ENCODE assay signal across 28 mouse cellular contexts in genomic region chr4:44049812-44050211, GRCm38 (mm10). TPM values are rescaled to one million over a fixed set of nuclear protein-coding genes. Genes with fewer than 3 reads are reported as not detected.
DNase-seq lines count a peak whose midpoint lies in the region; ATAC-seq and TF ChIP-seq lines count a peak whose summit lies in the region.
"Had no signal": no experiment of that assay in that cellular context is flagged by ENCODE, and none has a peak within 500 bp of the region (broad histone marks: within the 10 kb centered on the region; RNA-seq: fewer than 3 reads in every experiment).

No protein-coding gene starts in this region.

- TF ChIP-seq CTCF in lung, postnatal 0 days (IDR thresholded peaks at IDR 0.05) = no peak
- no peak for TF ChIP-seq CTCF in E14TG2a.4 (conservative IDR thresholded peaks at IDR 0.05; ENCODE audit: low read length)

- no peak for DNase-seq in lung, postnatal 0 days (ENCODE audit: low spot score)
- DNase-seq in lung, adult 18-20 months = no peak
- DNase-seq in ES-E14 (ENCODE audit: low read depth, low spot score) (peak; percentile 40), ZHBTc4 (ENCODE audit: low read depth, low spot score) (peak; percentile 92)
- DNase-seq in heart, postnatal 14 days = no peak
- no peak for DNase-seq in heart, adult 9 months (ENCODE audit: low spot score in 2 of 2)
- no peak for DNase-seq in cerebellum, adult 11 months
- DNase-seq: adrenal gland, adult 8-10 months; adrenal gland, postnatal 25 days; cerebellum, adult 18-20 months; cerebellum, adult 9-10 months; cerebellum, postnatal 25 days; forebrain, postnatal 0 days; gastrocnemius, postnatal 36 days; heart, adult 2 months; heart, postnatal 36 days had no signal

- no peak for TF ChIP-seq EP300 in lung, postnatal 0 days (IDR thresholded peaks at IDR 0.05)

- WGBS in lung, postnatal 0 days = 74% methylated on average over 5 of the region's 5 CpGs

- H3K27me3 ChIP-seq in lung, postnatal 0 days (replicated peaks; ENCODE audit: insufficient read depth, low read length) = no peaks in the 10 kb centered on the region
- no peaks in the 10 kb centered on the region for H3K27me3 ChIP-seq in E14TG2a.4 (ENCODE audit: insufficient read depth, low read length)
- H3K27me3 ChIP-seq: embryonic facial prominence, embryonic 12.5 days; embryonic facial prominence, embryonic 15.5 days; hindbrain, embryonic 13.5 days; intestine, embryonic 15.5 days; Patski had no signal

- no peak overlapping the region for H3K4me2 ChIP-seq in lung, postnatal 0 days (replicated peaks; ENCODE audit: low read depth, low read length)
- H3K4me2 ChIP-seq: embryonic facial prominence, embryonic 12.5 days; embryonic facial prominence, embryonic 15.5 days; heart, embryonic 11.5 days; hindbrain, embryonic 13.5 days; intestine, embryonic 15.5 days had no signal

- in situ Hi-C loops in ES-E14 (cut with MboI; ENCODE audit: low sequenced_read_pairs in 2 of 2, unreplicated experiment in 2 of 2) = no loop called here

- H3K9me3 ChIP-seq in lung, postnatal 0 days (ENCODE audit: low read length) = no peaks in the 10 kb centered on the region
- H3K9me3 ChIP-seq in E14TG2a.4 (ENCODE audit: low read length) = no peaks in the 10 kb centered on the region
- H3K9me3 ChIP-seq in ES-E14 (ENCODE audit: control insufficient read depth, insufficient read depth, low read depth, low read length) = no peaks in the 10 kb centered on the region
- H3K9me3 ChIP-seq: embryonic facial prominence, embryonic 12.5 days; embryonic facial prominence, embryonic 15.5 days; hindbrain, embryonic 10.5 days; hindbrain, embryonic 13.5 days; intestine, embryonic 15.5 days had no signal

- ATAC-seq in lung, postnatal 0 days = peak; percentile 46
- ATAC-seq: activated CD4-positive, CD25-positive, alpha-beta regulatory T cell, adult 4 months; CD4-positive, CD25-positive, alpha-beta regulatory T cell, adult 4 months; forebrain, embryonic 14.5 days; forebrain, postnatal 0 days; hindbrain, embryonic 16.5 days; intestine, embryonic 15.5 days; Patski had no signal

- no peak overlapping the region for H3K4me3 ChIP-seq in lung, postnatal 0 days (ENCODE audit: low read depth, low read length)
- H3K4me3 ChIP-seq in E14TG2a.4 (replicated peaks; ENCODE audit: low read length) (peak overlapping the region; percentile 76), ES-E14 (ENCODE audit: insufficient read depth in 1 of 2, low read depth in 1 of 2, low read length in 2 of 2, poor library complexity in 1 of 2, severe bottlenecking in 1 of 2) (peak overlapping the region; percentile 30 to 58)
- H3K4me3 ChIP-seq: embryonic facial prominence, embryonic 12.5 days; embryonic facial prominence, embryonic 15.5 days; heart, adult 2 months; hindbrain, embryonic 10.5 days; hindbrain, embryonic 13.5 days; intestine, embryonic 15.5 days had no signal

- H3K27ac ChIP-seq in lung, postnatal 0 days (ENCODE audit: low read length) = no peak overlapping the region
- no peak overlapping the region for H3K27ac ChIP-seq in ES-E14 (ENCODE audit: insufficient read depth, low read depth, low read length, poor library complexity, severe bottlenecking)
- H3K27ac ChIP-seq: embryonic facial prominence, embryonic 12.5 days; embryonic facial prominence, embryonic 15.5 days; heart, adult 2 months; hindbrain, embryonic 10.5 days; hindbrain, embryonic 13.5 days; intestine, embryonic 15.5 days had no signal

- H3K9ac ChIP-seq in lung, postnatal 0 days (replicated peaks; ENCODE audit: low read depth) = no peak overlapping the region
- H3K9ac ChIP-seq in ES-E14 (ENCODE audit: insufficient read depth, low read depth, low read length, poor library complexity, severe bottlenecking) = peak overlapping the region; percentile 46; the same call in 1 of the 2 replicates
- H3K9ac ChIP-seq: embryonic facial prominence, embryonic 12.5 days; embryonic facial prominence, embryonic 15.5 days; forebrain, postnatal 0 days; hindbrain, embryonic 13.5 days; intestine, embryonic 15.5 days had no signal

- H3K4me1 ChIP-seq in lung, postnatal 0 days (ENCODE audit: insufficient read depth, low read depth, low read length) = no peaks in the 10 kb centered on the region
- H3K4me1 ChIP-seq in E14TG2a.4 (replicated peaks; ENCODE audit: low read depth, low read length) (peaks cover 19% of the 10 kb centered on the region), ES-E14 (ENCODE audit: control insufficient read depth in 2 of 2, insufficient read depth in 2 of 2, low read length in 2 of 2, poor library complexity in 1 of 2) (peaks cover 3 to 5% of the 10 kb centered on the region in 2 experiments; a peak in 1 of 4 replicates)
- H3K4me1 ChIP-seq: embryonic facial prominence, embryonic 12.5 days; embryonic facial prominence, embryonic 15.5 days; hindbrain, embryonic 10.5 days; hindbrain, embryonic 13.5 days; intestine, embryonic 15.5 days had no signal

- intact Hi-C loops in heart, postnatal 14 days (cut with DNase I) = no loop called here

- H3K36me3 ChIP-seq in lung, postnatal 0 days (ENCODE audit: insufficient read depth, low read length) = peaks cover 8% of the 10 kb centered on the region; the same call in 1 of the 2 replicates
- H3K36me3 ChIP-seq in E14TG2a.4 (ENCODE audit: insufficient read depth, low read length) (peaks cover 42% of the 10 kb centered on the region), ES-E14 (ENCODE audit: control insufficient read depth, insufficient read depth, low read length, poor library complexity, severe bottlenecking) (no peaks in the 10 kb centered on the region)

TF ChIP-seq in ES-E14, 5 proteins besides CTCF, POLR2A, EP300 and RAD21:
- no peak for TF ChIP-seq HCFC1 (IDR thresholded peaks at IDR 0.05; ENCODE audit: borderline replicate concordance, insufficient read depth, low read length)
- TF ChIP-seq MAFK (IDR thresholded peaks at IDR 0.05; ENCODE audit: insufficient read depth, low read depth, low read length) = peak; percentile 35; the same call in 1 of the 2 replicates
- TF ChIP-seq ZC3H11A (IDR thresholded peaks at IDR 0.05; ENCODE audit: borderline replicate concordance, low read depth, low read length) = no peak
- TF ChIP-seq CHD2 (IDR thresholded peaks at IDR 0.05; ENCODE audit: low read depth, low read length) = no peak
- TF ChIP-seq ZNF384 (IDR thresholded peaks at IDR 0.05; ENCODE audit: low read depth, low read length) = no peak

RNA-seq across cellular contexts. Expression of gene Gne, which starts 34.2 kb away (rescaled TPM):
- polyA plus RNA-seq in lung, postnatal 0 days (2015; fragmentation: Nextera tagmentation; extraction: Ambion mirVana) = 25.1 and 33.1 TPM in 2 replicates
- total RNA-seq in ES-E14 (2012; rRNA removed) = 17.5 and 20.5 TPM in 2 replicates
- 10 to 100 TPM; 27.4 to 28.4 TPM for total RNA-seq in heart, postnatal 14 days (2021)

RNA-seq across cellular contexts. Expression of gene Clta, which starts 45.6 kb away (rescaled TPM):
- polyA plus RNA-seq in lung, postnatal 0 days (2015; fragmentation: Nextera tagmentation; extraction: Ambion mirVana) = 209 and 221 TPM in 2 replicates
- 261 and 373 TPM in 2 replicates for total RNA-seq in ES-E14 (2012; rRNA removed)
- 10 to 100 TPM; 83.0 to 91.0 TPM for total RNA-seq in heart, postnatal 14 days (2021)

Comparison
In these comparisons a context has a peak if more than half of its experiments do, and no peak if none do; other contexts are left out.
1. DNase-seq: peak in ES-E14 (single experiment) and ZHBTc4 (single experiment); none in lung, postnatal 0 days (single experiment), lung, adult 18-20 months (0 of 2), heart, postnatal 14 days (0 of 2), heart, adult 9 months (0 of 2) and cerebellum, adult 11 months (single experiment).